Mouse (Mus musculus) CD4-positive naive resting alpha-beta T cell, adult 76 days (primary cell): ENCODE data around the gene Dynlt1b. TPM values are rescaled to one million over a fixed set of nuclear protein-coding genes. Genes with fewer than 3 reads are reported as not detected.

Experiments
- total RNA-seq: library from RNA; stranded (reverse); gene quantifications from one replicate; pipeline ENCODE4 v1.2.4, GENCODE M21; 2023

Dynlt1b gene
- 42.1 TPM for total RNA-seq

GRCm38 (mm10) chr17:6429945-6430344 is at the start of gene Dynlt1b:
Dynlt1b (plus strand) TSS chr17:6430112.

Other genes with a start within 250 kb of the Dynlt1b start
- 6.4 TPM for gene Tmem181a, start 173.3 kb upstream of the Dynlt1b start, total RNA-seq
- gene Dynlt1a, start 112.6 kb upstream of the Dynlt1b start, total RNA-seq: 3.1 TPM
- gene Dynlt1c, start 171.6 kb downstream of the Dynlt1b start, total RNA-seq: 16.6 TPM
- gene Dynlt1f, start 225.8 kb downstream of the Dynlt1b start, total RNA-seq: 51.3 TPM
- gene Sytl3, start 229.0 kb downstream of the Dynlt1b start, total RNA-seq: 33.0 TPM